Mouse (Mus musculus) liver, postnatal 0 days (tissue): ENCODE results near the gene Gm2696.

Experiments used
- CTCF ChIP-seq: sonication (generic); IDR thresholded peaks from 2 replicates; pipeline ENCODE4 v1.5.1; 2016; ENCODE audit warnings: antibody characterized with exemption, low read depth
- EP300 ChIP-seq: IDR thresholded peaks from 2 replicates; pipeline ENCODE4 v1.6.1; 2016; ENCODE audit warnings: antibody characterized with exemption, low read depth, mild to moderate bottlenecking

DNA sequence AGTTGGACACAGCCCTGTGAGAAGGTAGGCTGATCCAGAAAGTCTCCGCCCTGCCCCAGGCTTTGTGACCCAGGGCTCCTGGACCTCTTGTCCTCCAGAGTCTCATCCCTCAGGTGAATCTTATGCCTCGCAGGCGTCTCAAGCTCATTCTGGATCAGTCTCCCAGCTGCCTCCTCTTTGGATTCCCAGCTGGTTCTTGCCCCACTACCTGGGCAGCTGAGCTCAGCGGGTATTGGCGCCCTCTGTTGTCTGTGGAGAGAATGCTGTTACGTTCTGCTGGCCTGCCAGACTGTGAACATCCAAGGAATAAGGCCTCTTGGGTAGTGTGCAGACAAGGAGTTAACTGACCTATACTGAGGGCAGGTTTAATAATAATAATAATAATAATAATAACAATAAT lies 64.5 kb downstream of the Gm2696 start:
- TF ChIP-seq CTCF: peak; percentile 54
- TF ChIP-seq EP300: no peak
